Mouse (Mus musculus): ENCODE results near the gene Armt1. TPM values are rescaled to one million over a fixed set of nuclear protein-coding genes. Genes with fewer than 3 reads are reported as not detected.

Armt1 gene
- total RNA-seq, 2 experiments from 2014 or later = 46.8 to 52.3 TPM

Other genes with a start within 250 kb of the Armt1 start
- gene Akap12, start 166.1 kb upstream of the Armt1 start, total RNA-seq (2014; fragmentation: Nextera tagmentation) = 0.43 TPM in 1 of 2 replicates, not detected in the other
- 0.39 TPM in 1 of 2 replicates, not detected in the other for gene Akap12, start 166.1 kb upstream of the Armt1 start, total RNA-seq (2017)
- 6.8 and 12.9 TPM in 2 replicates for gene Zbtb2, start 44.4 kb upstream of the Armt1 start, total RNA-seq (2014; fragmentation: Nextera tagmentation)
- 11.1 and 13.4 TPM in 2 replicates for gene Zbtb2, start 44.4 kb upstream of the Armt1 start, total RNA-seq (2017)
- gene Rmnd1, start 79 bp upstream of the Armt1 start, total RNA-seq (2014; fragmentation: Nextera tagmentation) = 53.9 and 72.4 TPM in 2 replicates
- gene Rmnd1, start 79 bp upstream of the Armt1 start, total RNA-seq (2017) = 58.3 and 62.8 TPM in 2 replicates
- not detected in 2 replicates for gene Ccdc170, start 50.0 kb downstream of the Armt1 start, total RNA-seq (2014; fragmentation: Nextera tagmentation)
- gene Ccdc170, start 50.0 kb downstream of the Armt1 start, total RNA-seq (2017) = 0.43 and 0.72 TPM in 2 replicates
- gene Esr1, start 179.1 kb downstream of the Armt1 start, total RNA-seq (2014; fragmentation: Nextera tagmentation) = 18.2 and 19.4 TPM in 2 replicates
- gene Esr1, start 179.1 kb downstream of the Armt1 start, total RNA-seq (2017) = 14.8 and 16.9 TPM in 2 replicates